Mouse (Mus musculus) liver, embryonic 13.5 days (tissue): ENCODE measurements around the gene Lime1. TPM values are rescaled to one million over a fixed set of nuclear protein-coding genes. Genes with fewer than 3 reads are reported as not detected.

Experiments
- ATAC-seq: fragments of 200-750 bp; cut with Nextera tagmentation; 2 replicates; pipeline ENCODE4 v1.8.0; 2017; ENCODE audit warnings: low read depth, mild to moderate bottlenecking, moderate number of reproducible peaks, moderate library complexity
- DNase-seq: peaks from one replicate; pipeline ENCODE4 v3.0.0; 2022
- H3K27ac ChIP-seq: fragments of 300-500 bp; sonication (generic); 2 replicates; pipeline ENCODE4 v1.5.1; 2015; ENCODE audit warnings: moderate library complexity, mild to moderate bottlenecking, inconsistent platforms
- H3K27me3 ChIP-seq: fragments of 300-500 bp; sonication (generic); 2 replicates; pipeline ENCODE4 v1.6.1; 2015; ENCODE audit warnings: mild to moderate bottlenecking, inconsistent platforms
- H3K36me3 ChIP-seq: fragments of 300-500 bp; sonication (generic); 2 replicates; pipeline ENCODE4 v1.6.1; 2015; ENCODE audit warnings: mild to moderate bottlenecking, inconsistent platforms
- H3K4me1 ChIP-seq: fragments of 300-500 bp; sonication (generic); replicated peaks from 2 replicates; pipeline ENCODE4 v1.6.1; 2015; ENCODE audit warnings: inconsistent platforms
- H3K4me2 ChIP-seq: fragments of 300-500 bp; sonication (generic); 2 replicates; pipeline ENCODE4 v1.6.1; 2015; ENCODE audit warnings: inconsistent platforms, mild to moderate bottlenecking, moderate library complexity
- H3K4me3 ChIP-seq: fragments of 300-500 bp; sonication (generic); replicated peaks from 2 replicates; pipeline ENCODE4 v1.5.1; 2015; ENCODE audit warnings: mild to moderate bottlenecking, inconsistent platforms
- H3K9ac ChIP-seq: fragments of 300-500 bp; sonication (generic); 2 replicates; pipeline ENCODE4 v1.6.1; 2015; ENCODE audit warnings: mild to moderate bottlenecking, inconsistent platforms
- H3K9me3 ChIP-seq: fragments of 300-500 bp; sonication (generic); replicated peaks from 2 replicates; pipeline ENCODE4 v1.6.1; 2016; ENCODE audit warnings: inconsistent platforms
- WGBS: fragments of 180-500 bp; shearing (Covaris S2); methylation state at CpG from one replicate; pipeline ENCODE4 v1.1.7; 2015; ENCODE audit not compliant: insufficient replicate concordance; 5-methylcytosine and 5-hydroxymethylcytosine counted together
- polyA plus RNA-seq: library from polyadenylated mRNA; unstranded; fragments of >200 nt; fragmentation: Nextera tagmentation; extraction: Ambion mirVana; gene quantifications from 2 replicates; pipeline ENCODE4 v1.2.1, GENCODE M21; 2015

Lime1 gene
- polyA plus RNA-seq, 1 experiment from 2014 or later: 5.1 TPM

GRCm38 (mm10) chr2:181419359-181419758, 39.5 kb downstream of the Lime1 start:
- Histone ChIP-seq H3K4me1 (peaks cover 87% of the 10 kb centered on the region), H3K27me3 (no peaks in the 10 kb centered on the region), H3K27ac (peak overlapping the region; percentile 80), H3K9ac (no peak overlapping the region), H3K9me3 (no peaks in the 10 kb centered on the region), H3K36me3 (peaks cover 25% of the 10 kb centered on the region), H3K4me2 (peak overlapping the region; percentile 49), H3K4me3 (no peak overlapping the region)
- WGBS: 12% methylated on average over 7 of the region's 7 CpGs
- peak; percentile 88 for ATAC-seq
- DNase-seq: peak; percentile 67

DNA sequence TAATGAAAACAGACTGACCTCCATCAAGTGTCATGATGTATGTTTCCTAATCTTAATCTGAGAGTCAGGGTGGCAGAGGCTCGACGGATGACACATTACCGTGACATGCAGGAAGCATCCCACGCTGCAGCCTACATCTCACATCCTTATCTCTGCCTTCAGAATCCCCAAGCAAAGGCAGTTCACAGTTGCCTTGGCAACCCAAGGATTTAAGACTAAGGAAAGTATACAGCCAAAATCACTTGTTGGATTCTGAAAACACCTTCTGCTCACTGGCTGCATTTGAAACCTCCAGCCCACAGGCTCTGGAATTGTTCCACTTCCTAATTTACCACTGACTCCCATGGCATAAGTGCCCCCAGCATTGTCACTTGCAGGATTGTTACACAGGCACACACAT, 40.5 kb downstream of the Lime1 start:
- H3K9ac ChIP-seq: peak overlapping the region; percentile 34; the same call in 1 of the 2 replicates

GRCm38 (mm10) chr2:181420903-181421638, 41.2 kb downstream of the Lime1 start:
- ATAC-seq (peak; percentile 83), DNase-seq (peak; percentile 68)
- Histone ChIP-seq H3K4me2 (peak overlapping the region; percentile 49), H3K27ac (peak overlapping the region; percentile 80), H3K36me3 (peaks cover 25% of the 10 kb centered on the region), H3K9ac (peak overlapping the region; percentile 43; the same call in 1 of the 2 replicates), H3K9me3 (no peaks in the 10 kb centered on the region), H3K4me1 (peaks cover 98% of the 10 kb centered on the region), H3K27me3 (no peaks in the 10 kb centered on the region), H3K4me3 (no peak overlapping the region)
- WGBS: 27% methylated on average over 4 of the region's 4 CpGs

More for the DNA sequence above, 40.5 kb downstream of the Lime1 start:
- peaks cover 97% of the 10 kb centered on the region for H3K4me1 ChIP-seq
- peak overlapping the region; percentile 49 for H3K4me2 ChIP-seq
- no peaks in the 10 kb centered on the region for H3K9me3 ChIP-seq
- WGBS: 10% methylated on average over 4 of the region's 4 CpGs
- H3K27me3 ChIP-seq: no peaks in the 10 kb centered on the region
- ATAC-seq (peak; percentile 19; the same call in 1 of the 2 replicates), DNase-seq (peak; percentile 40)
- H3K27ac ChIP-seq: peak overlapping the region; percentile 80
- H3K36me3 ChIP-seq: peaks cover 25% of the 10 kb centered on the region
- H3K4me3 ChIP-seq: 0 out of 2 replicates have a peak overlapping the region, but pooled peaks have one; percentile 0

DNA sequence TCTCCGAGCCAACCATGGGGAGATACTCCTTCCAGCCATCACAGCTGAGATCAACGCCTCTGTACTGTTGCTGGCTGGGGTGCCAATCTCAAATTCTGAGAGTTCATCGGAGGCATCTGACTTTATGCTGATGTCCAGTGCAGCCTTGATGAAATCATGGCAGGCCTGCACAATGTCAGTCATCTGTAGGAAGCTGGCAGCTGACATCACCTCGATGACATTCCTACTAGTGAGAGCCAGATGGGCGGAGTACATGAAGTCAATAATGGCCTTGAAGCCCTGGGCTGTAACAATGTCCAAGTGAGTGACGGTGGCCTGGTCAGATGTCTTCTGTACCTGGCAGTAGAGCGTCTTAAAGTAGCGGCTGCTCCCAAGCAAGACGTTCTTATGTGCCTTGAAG, 44.0 kb downstream of the Lime1 start:
- H3K27me3 ChIP-seq: no peaks in the 10 kb centered on the region
- peaks cover 25% of the 10 kb centered on the region for H3K36me3 ChIP-seq
- H3K9ac ChIP-seq: no peak overlapping the region
- H3K4me3 ChIP-seq: no peak overlapping the region
- peaks cover 77% of the 10 kb centered on the region for H3K4me1 ChIP-seq
- no peak overlapping the region for H3K4me2 ChIP-seq
- no peak overlapping the region for H3K27ac ChIP-seq
- H3K9me3 ChIP-seq: no peaks in the 10 kb centered on the region
- ATAC-seq: no peak
- WGBS: 88% methylated on average over 9 of the region's 9 CpGs
- no peak for DNase-seq

Other genes starting within 250 kb of the Lime1 start
- 0.16 and 0.20 TPM in 2 replicates for gene Kcnq2, start 244.8 kb upstream of the Lime1 start, polyA plus RNA-seq
- gene Eef1a2, start 223.1 kb upstream of the Lime1 start, polyA plus RNA-seq: not detected in 2 replicates
- 92.8 and 101 TPM in 2 replicates for gene Ppdpf, start 192.8 kb upstream of the Lime1 start, polyA plus RNA-seq
- gene Ptk6, start 177.3 kb upstream of the Lime1 start, polyA plus RNA-seq: 0.02 and 0.03 TPM in 2 replicates
- 0.08 and 0.12 TPM in 2 replicates for gene Srms, start 166.9 kb upstream of the Lime1 start, polyA plus RNA-seq
- gene Fndc11, start 160.1 kb upstream of the Lime1 start, polyA plus RNA-seq: 0.15 TPM in 1 of 2 replicates, not detected in the other
- gene Helz2, start 138.1 kb upstream of the Lime1 start, polyA plus RNA-seq: 1.3 and 1.5 TPM in 2 replicates
- gene Gmeb2, start 92.0 kb upstream of the Lime1 start, polyA plus RNA-seq: 8.1 and 9.3 TPM in 2 replicates
- gene Stmn3, start 65.6 kb upstream of the Lime1 start, polyA plus RNA-seq: 0.60 and 0.91 TPM in 2 replicates
- gene Rtel1, start 60.3 kb upstream of the Lime1 start, polyA plus RNA-seq: 24.5 and 26.2 TPM in 2 replicates
- gene Zgpat, start 15.2 kb upstream of the Lime1 start, polyA plus RNA-seq: 12.3 and 13.8 TPM in 2 replicates
- gene Arfrp1, start 14.7 kb upstream of the Lime1 start, polyA plus RNA-seq: 26.6 and 27.8 TPM in 2 replicates
- gene Zbtb46, start 79.3 kb downstream of the Lime1 start, polyA plus RNA-seq: 10.2 and 10.7 TPM in 2 replicates
- 0.06 TPM in 2 replicates for gene Abhd16b, start 113.1 kb downstream of the Lime1 start, polyA plus RNA-seq
- 83.0 and 87.8 TPM in 2 replicates for gene Tpd52l2, start 117.1 kb downstream of the Lime1 start, polyA plus RNA-seq
- 29.6 and 35.7 TPM in 2 replicates for gene Dnajc5, start 140.4 kb downstream of the Lime1 start, polyA plus RNA-seq
- 19.8 and 22.1 TPM in 2 replicates for gene Uckl1, start 204.8 kb downstream of the Lime1 start, polyA plus RNA-seq
- gene Prpf6, start 211.8 kb downstream of the Lime1 start, polyA plus RNA-seq: 33.6 and 37.3 TPM in 2 replicates
- 8.4 and 9.0 TPM in 2 replicates for gene Zfp512b, start 212.7 kb downstream of the Lime1 start, polyA plus RNA-seq
- gene Samd10, start 219.1 kb downstream of the Lime1 start, polyA plus RNA-seq: 2.2 and 2.4 TPM in 2 replicates